Mouse (Mus musculus): ENCODE results near the gene Oser1.

DNA sequence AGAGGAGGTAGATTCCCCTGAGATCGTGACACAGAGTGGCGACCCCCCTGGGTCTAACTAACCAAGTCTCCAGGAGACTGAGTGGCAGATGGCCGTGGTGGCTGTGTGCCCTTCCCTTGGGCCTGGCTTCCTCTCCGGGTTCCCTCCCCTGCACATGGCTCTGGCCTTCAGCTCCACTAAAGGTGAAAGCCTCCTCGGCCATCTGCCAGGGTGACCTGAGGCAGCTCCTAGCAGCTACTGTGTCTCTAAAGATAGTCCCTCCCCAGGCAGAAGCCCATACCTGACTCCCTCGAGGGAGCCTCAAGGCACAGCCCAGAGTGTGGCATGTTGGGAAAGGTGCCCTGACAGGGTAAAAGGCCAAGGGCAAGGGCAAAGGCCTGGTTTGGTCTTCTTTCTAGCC, 19.0 kb upstream of the Oser1 start:
- no peak for TF ChIP-seq POLR2A (IDR thresholded peaks at IDR 0.05; ENCODE audit: low read depth, low read length)
- TF ChIP-seq CTCF (IDR thresholded peaks at IDR 0.05; ENCODE audit: borderline replicate concordance, insufficient read depth, low read length): no peak
